Mouse (Mus musculus): Measurements from ENCODE around the gene Ccdc169. TPM values are rescaled to one million over a fixed set of nuclear protein-coding genes. Genes with fewer than 3 reads are reported as not detected.

Gene Ccdc169
- total RNA-seq (2023) = not detected

GRCm38 (mm10) chr3:55137039-55137438 is at the start of gene Ccdc169:
TSS of gene Ccdc169 (plus strand) at chr3:55137339.

GRCm38 (mm10) chr3:55111935-55112709 is 25.0 kb upstream of the Ccdc169 start, which contains the start of gene Spg20:
TSS of gene Spg20 (plus strand) at chr3:55112108.

GRCm38 (mm10) chr3:55181766-55182165 is 44.6 kb downstream of the Ccdc169 start, which contains the start of gene Sohlh2:
TSS of gene Sohlh2 (plus strand) at chr3:55182028.

Other genes with a start within 250 kb of the Ccdc169 start
- gene Sertm1, start 221.5 kb upstream of the Ccdc169 start, total RNA-seq (2023) = not detected
- not detected for gene Ccna1, start 81.8 kb upstream of the Ccdc169 start, total RNA-seq (2023)
- gene Spg20, start 25.2 kb upstream of the Ccdc169 start, total RNA-seq (2023) = 10 to 100 TPM; 19.8 to 25.2 TPM
- gene Sohlh2, start 44.7 kb downstream of the Ccdc169 start, total RNA-seq (2023) = not detected
- under 1 TPM; 0.18 to 0.23 TPM for gene Dclk1, start 105.0 kb downstream of the Ccdc169 start, total RNA-seq (2023)